Mouse (Mus musculus): ENCODE measurements around the gene Tmem185b. TPM values are rescaled to one million over a fixed set of nuclear protein-coding genes. Genes with fewer than 3 reads are reported as not detected.

Tmem185b gene
- polyA plus RNA-seq, 1 experiment = 15.8 TPM

GRCm38 (mm10) chr1:119490765-119491164 is 35.2 kb upstream of the Tmem185b start:
- TF ChIP-seq MYOG (IDR thresholded peaks at IDR 0.05; ENCODE audit: control insufficient read depth in 1 of 3, insufficient read depth in 1 of 3, insufficient read length in 2 of 3, low read depth in 2 of 3) = no peak
- no peak for TF ChIP-seq MYOD1 (IDR thresholded peaks at IDR 0.05; ENCODE audit: control insufficient read depth in 1 of 3, insufficient read length in 2 of 3, low read depth in 2 of 3)
- no peak for TF ChIP-seq E2F4 (IDR thresholded peaks at IDR 0.05; ENCODE audit: insufficient read depth)
- TF ChIP-seq CEBPB (IDR thresholded peaks at IDR 0.05; ENCODE audit: insufficient read depth, poor library complexity, severe bottlenecking) = no peak
- TF ChIP-seq SRF (IDR thresholded peaks at IDR 0.05; ENCODE audit: control insufficient read depth, insufficient read length, low read depth) = no peak
- TF ChIP-seq TCF3 (IDR thresholded peaks at IDR 0.05; ENCODE audit: insufficient read length, low read depth) = no peak
- TF ChIP-seq TCF12 (IDR thresholded peaks at IDR 0.05; ENCODE audit: insufficient read depth, poor library complexity, severe bottlenecking) = no peak
- no peak for TF ChIP-seq USF1 (IDR thresholded peaks at IDR 0.05; ENCODE audit: low read depth)
- no peak for TF ChIP-seq REST (IDR thresholded peaks at IDR 0.05; ENCODE audit: insufficient read depth, insufficient read length)
- TF ChIP-seq POLR2AphosphoS2 (IDR thresholded peaks at IDR 0.05; ENCODE audit: insufficient read length, low read depth) = no peak
- no peak for TF ChIP-seq POLR2A (IDR thresholded peaks at IDR 0.05; ENCODE audit: insufficient read length, low read depth)
- TF ChIP-seq MAX (IDR thresholded peaks at IDR 0.05; ENCODE audit: low read depth) = no peak

GRCm38 (mm10) chr1:119492097-119492496 is 33.9 kb upstream of the Tmem185b start:
- TF ChIP-seq MYOG (IDR thresholded peaks at IDR 0.05; ENCODE audit: control insufficient read depth in 1 of 3, insufficient read depth in 1 of 3, insufficient read length in 2 of 3, low read depth in 2 of 3) (no peak), E2F4 (IDR thresholded peaks at IDR 0.05; ENCODE audit: insufficient read depth) (no peak), SRF (IDR thresholded peaks at IDR 0.05; ENCODE audit: control insufficient read depth, insufficient read length, low read depth) (no peak), MAX (IDR thresholded peaks at IDR 0.05; ENCODE audit: low read depth) (no peak), USF1 (IDR thresholded peaks at IDR 0.05; ENCODE audit: low read depth) (no peak), TCF3 (IDR thresholded peaks at IDR 0.05; ENCODE audit: insufficient read length, low read depth) (no peak), TCF12 (IDR thresholded peaks at IDR 0.05; ENCODE audit: insufficient read depth, poor library complexity, severe bottlenecking) (no peak), POLR2A (IDR thresholded peaks at IDR 0.05; ENCODE audit: insufficient read length, low read depth) (no peak), POLR2AphosphoS2 (IDR thresholded peaks at IDR 0.05; ENCODE audit: insufficient read length, low read depth) (no peak), REST (IDR thresholded peaks at IDR 0.05; ENCODE audit: insufficient read depth, insufficient read length) (no peak), CEBPB (IDR thresholded peaks at IDR 0.05; ENCODE audit: insufficient read depth, poor library complexity, severe bottlenecking) (no peak), MYOD1 (IDR thresholded peaks at IDR 0.05; ENCODE audit: control insufficient read depth in 1 of 3, insufficient read length in 2 of 3, low read depth in 2 of 3) (no peak)

More at GRCm38 (mm10) chr1:119490765-119491164, 35.2 kb upstream of the Tmem185b start:
- H3K79me2 ChIP-seq (ENCODE audit: control insufficient read depth, insufficient read depth) = peaks cover 86% of the 10 kb centered on the region
- no peak overlapping the region for H3ac ChIP-seq (ENCODE audit: control insufficient read depth, insufficient read length)
- H3K36me3 ChIP-seq (ENCODE audit: control insufficient read depth, insufficient read depth) = peaks cover 3% of the 10 kb centered on the region
- no peak overlapping the region for H3K4me3 ChIP-seq
- no peaks in the 10 kb centered on the region for H3K27me3 ChIP-seq (ENCODE audit: control insufficient read depth, insufficient read depth, insufficient read length)
- H3K4me2 ChIP-seq (ENCODE audit: low read depth) = no peak overlapping the region

GRCm38 (mm10) chr1:119492505-119492904 is 33.5 kb upstream of the Tmem185b start:
- Histone ChIP-seq H3ac (ENCODE audit: control insufficient read depth, insufficient read length) (no peak overlapping the region), H3K27me3 (ENCODE audit: control insufficient read depth, insufficient read depth, insufficient read length) (no peaks in the 10 kb centered on the region), H3K79me2 (ENCODE audit: control insufficient read depth, insufficient read depth) (peaks cover 86% of the 10 kb centered on the region), H3K4me2 (ENCODE audit: low read depth) (no peak overlapping the region), H3K36me3 (ENCODE audit: control insufficient read depth, insufficient read depth) (no peaks in the 10 kb centered on the region), H3K4me3 (no peak overlapping the region)
- TF ChIP-seq MYOG (IDR thresholded peaks at IDR 0.05; ENCODE audit: control insufficient read depth in 1 of 3, insufficient read depth in 1 of 3, insufficient read length in 2 of 3, low read depth in 2 of 3) = no peak
- no peak for TF ChIP-seq POLR2AphosphoS2 (IDR thresholded peaks at IDR 0.05; ENCODE audit: insufficient read length, low read depth)
- TF ChIP-seq TCF3 (IDR thresholded peaks at IDR 0.05; ENCODE audit: insufficient read length, low read depth) = no peak
- no peak for TF ChIP-seq MAX (IDR thresholded peaks at IDR 0.05; ENCODE audit: low read depth)
- TF ChIP-seq REST (IDR thresholded peaks at IDR 0.05; ENCODE audit: insufficient read depth, insufficient read length) = no peak
- no peak for TF ChIP-seq POLR2A (IDR thresholded peaks at IDR 0.05; ENCODE audit: insufficient read length, low read depth)
- TF ChIP-seq USF1 (IDR thresholded peaks at IDR 0.05; ENCODE audit: low read depth) = no peak
- TF ChIP-seq TCF12 (IDR thresholded peaks at IDR 0.05; ENCODE audit: insufficient read depth, poor library complexity, severe bottlenecking) = no peak

More at GRCm38 (mm10) chr1:119492097-119492496, 33.9 kb upstream of the Tmem185b start:
- Histone ChIP-seq H3K27me3 (ENCODE audit: control insufficient read depth, insufficient read depth, insufficient read length) (no peaks in the 10 kb centered on the region), H3K79me2 (ENCODE audit: control insufficient read depth, insufficient read depth) (peaks cover 86% of the 10 kb centered on the region), H3K4me2 (ENCODE audit: low read depth) (no peak overlapping the region), H3K36me3 (ENCODE audit: control insufficient read depth, insufficient read depth) (peaks cover 3% of the 10 kb centered on the region), H3K4me3 (no peak overlapping the region), H3ac (ENCODE audit: control insufficient read depth, insufficient read length) (no peak overlapping the region)

- peaks cover 93% of the 10 kb centered on the region for H3K79me2 ChIP-seq (ENCODE audit: control insufficient read depth, insufficient read depth)
- no peaks in the 10 kb centered on the region for H3K36me3 ChIP-seq (ENCODE audit: control insufficient read depth, insufficient read depth)
- no peaks in the 10 kb centered on the region for H3K27me3 ChIP-seq (ENCODE audit: control insufficient read depth, insufficient read depth, insufficient read length)
- H3K4me2 ChIP-seq (ENCODE audit: low read depth) = no peak overlapping the region
- TF ChIP-seq TCF12 (IDR thresholded peaks at IDR 0.05; ENCODE audit: insufficient read depth, poor library complexity, severe bottlenecking) (no peak), MYOD1 (IDR thresholded peaks at IDR 0.05; ENCODE audit: control insufficient read depth in 1 of 3, insufficient read length in 2 of 3, low read depth in 2 of 3) (peak in 2 of 3 experiments; percentile 66 to 89)
- no peak overlapping the region for H3ac ChIP-seq (ENCODE audit: control insufficient read depth, insufficient read length)
- H3K4me3 ChIP-seq = no peak overlapping the region
Measured at GRCm38 (mm10) chr1:119494024-119494711, 31.8 kb upstream of the Tmem185b start.
